Mouse (Mus musculus) thymus, postnatal 0 days (tissue): Measurements from ENCODE around the gene Atf1. TPM values are rescaled to one million over a fixed set of nuclear protein-coding genes. Genes with fewer than 3 reads are reported as not detected.

Source experiments
- DNase-seq: peaks from one replicate; pipeline ENCODE4 v3.0.0-alpha.2; 2015; ENCODE audit warnings: low spot score
- polyA plus RNA-seq: library from polyadenylated mRNA; unstranded; fragments of >200 nt; fragmentation: Nextera tagmentation; extraction: Ambion mirVana; gene quantifications from 2 replicates; pipeline ENCODE4 v1.2.1, GENCODE M21; 2015

Gene Atf1
- polyA plus RNA-seq, 1 experiment from 2014 or later, result 66.9 TPM

- DNase-seq, result peak; percentile 71
These were observed 76.7 kb downstream of the Atf1 start, which contains the start of gene Mettl7a1 for GRCm38 (mm10) chr15:100304019-100304991. Gene Mettl7a1 (plus strand): TSS chr15:100304140.

- DNase-seq, result no peak
These were observed 78.6 kb downstream of the Atf1 start for GRCm38 (mm10) chr15:100306201-100306600.

- DNase-seq, result peak; percentile 48
These were observed 79.9 kb downstream of the Atf1 start for GRCm38 (mm10) chr15:100307438-100308096.

Other genes with a start within 250 kb of the Atf1 start
- gene Dip2b, start 189.2 kb upstream of the Atf1 start, polyA plus RNA-seq, result 7.9 and 9.5 TPM in 2 replicates
- gene Tmprss12, start 53.0 kb downstream of the Atf1 start, polyA plus RNA-seq, result not detected in 2 replicates
- 4.4 and 6.4 TPM in 2 replicates for gene Mettl7a1, start 76.3 kb downstream of the Atf1 start, polyA plus RNA-seq
- 0.13 TPM in 1 of 2 replicates, not detected in the other for gene Mettl7a3, start 107.1 kb downstream of the Atf1 start, polyA plus RNA-seq
- gene Methig1, start 125.3 kb downstream of the Atf1 start, polyA plus RNA-seq, result 0.18 TPM in 1 of 2 replicates, not detected in the other
- gene Mettl7a2, start 125.4 kb downstream of the Atf1 start, polyA plus RNA-seq, result not detected in 2 replicates
- not detected in 2 replicates for gene Higd1c, start 136.7 kb downstream of the Atf1 start, polyA plus RNA-seq
- gene Gm5475, start 194.3 kb downstream of the Atf1 start, polyA plus RNA-seq, result 0.16 and 0.18 TPM in 2 replicates
- 23.8 and 27.3 TPM in 2 replicates for gene Slc11a2, start 197.3 kb downstream of the Atf1 start, polyA plus RNA-seq
- 25.2 and 26.3 TPM in 2 replicates for gene Letmd1, start 241.2 kb downstream of the Atf1 start, polyA plus RNA-seq